Mouse (Mus musculus) C2C12 (cell line): ENCODE data around the gene Dapp1.

Source experiments
- CTCF ChIP-seq: IDR thresholded peaks from one replicate; pipeline ENCODE4 v1.5.1; 2011; ENCODE audit not compliant: control insufficient read depth, insufficient read depth, insufficient read length
- MAX ChIP-seq: IDR thresholded peaks from one replicate; pipeline ENCODE4 v1.6.1; 2011; ENCODE audit warnings: mild to moderate bottlenecking, control low read depth
- MYOD1 ChIP-seq: IDR thresholded peaks from one replicate; pipeline ENCODE4 v1.6.1; 2011; ENCODE audit warnings: low read depth; ENCODE audit not compliant: control insufficient read depth, insufficient read length
- MYOG ChIP-seq: IDR thresholded peaks from one replicate; pipeline ENCODE4 v1.6.1; 2011; ENCODE audit not compliant: control insufficient read depth, insufficient read length; ENCODE audit errors: extremely low read depth
- USF1 ChIP-seq: IDR thresholded peaks from one replicate; pipeline ENCODE4 v1.6.1; 2011; ENCODE audit warnings: low read depth, mild to moderate bottlenecking, control low read depth, moderate library complexity

GRCm38 (mm10) chr3:137891089-137891488 is 90.3 kb downstream of the Dapp1 start:
- TF ChIP-seq MAX, result no peak
- TF ChIP-seq CTCF, result no peak
- no peak for TF ChIP-seq USF1
- no peak for TF ChIP-seq MYOG
- no peak for TF ChIP-seq MYOD1
